Mouse (Mus musculus) cerebellum, adult 11 months (tissue): ENCODE data around the gene Ewsr1.

Experiments used
- DNase-seq: peaks from one replicate; pipeline ENCODE4 v3.0.0; 2022

Ewsr1 gene

GRCm38 (mm10) chr11:5098736-5099542 is at the start of gene Ewsr1, which contains the start of gene Rhbdd3:
Ewsr1 (minus strand) TSS chr11:5099266.
Rhbdd3 (plus strand) TSS chr11:5098926.
- peak; percentile 98 for DNase-seq

GRCm38 (mm10) chr11:5145600-5145999 is 46.5 kb upstream of the Ewsr1 start:
- DNase-seq: no peak

DNA sequence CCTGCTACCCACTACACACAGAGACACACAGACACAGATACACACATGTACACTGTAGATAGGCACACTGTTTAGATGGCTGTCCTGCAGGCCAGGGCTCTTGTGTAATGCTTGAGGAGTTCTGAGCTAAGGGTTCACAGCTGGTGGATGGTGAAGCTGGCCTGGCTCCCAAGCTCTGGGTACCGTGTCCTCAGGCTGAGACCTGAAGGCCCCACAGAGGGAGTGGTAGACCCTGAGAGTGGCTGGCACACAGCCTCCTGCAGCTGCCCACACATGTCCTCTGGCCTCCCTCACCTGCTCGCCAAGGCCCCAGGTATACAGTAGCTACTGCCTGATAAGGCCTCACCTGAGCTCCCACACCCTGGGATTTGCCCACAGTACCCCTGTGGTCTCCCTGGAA is 42.9 kb upstream of the Ewsr1 start:
- no peak for DNase-seq

DNA sequence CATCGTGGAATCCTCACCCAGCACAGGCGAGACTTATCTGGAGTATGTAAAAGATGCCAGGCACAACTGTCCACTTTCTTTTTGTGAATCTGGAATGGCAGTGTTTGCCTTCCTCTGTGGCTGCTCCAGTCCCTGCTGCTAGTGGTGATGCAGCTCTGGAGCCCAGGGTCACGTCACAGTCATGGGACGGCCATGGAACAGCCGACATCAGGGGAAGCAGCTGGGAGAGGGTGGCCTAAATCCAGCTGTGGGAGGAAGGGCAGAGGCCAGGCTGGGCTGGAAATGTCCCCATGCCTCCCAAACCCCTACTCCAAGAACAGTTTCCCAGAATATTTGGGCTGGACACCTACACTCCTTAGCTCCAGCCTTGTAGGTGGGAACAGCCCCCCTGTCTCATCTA is 42.2 kb upstream of the Ewsr1 start:
- no peak for DNase-seq

DNA sequence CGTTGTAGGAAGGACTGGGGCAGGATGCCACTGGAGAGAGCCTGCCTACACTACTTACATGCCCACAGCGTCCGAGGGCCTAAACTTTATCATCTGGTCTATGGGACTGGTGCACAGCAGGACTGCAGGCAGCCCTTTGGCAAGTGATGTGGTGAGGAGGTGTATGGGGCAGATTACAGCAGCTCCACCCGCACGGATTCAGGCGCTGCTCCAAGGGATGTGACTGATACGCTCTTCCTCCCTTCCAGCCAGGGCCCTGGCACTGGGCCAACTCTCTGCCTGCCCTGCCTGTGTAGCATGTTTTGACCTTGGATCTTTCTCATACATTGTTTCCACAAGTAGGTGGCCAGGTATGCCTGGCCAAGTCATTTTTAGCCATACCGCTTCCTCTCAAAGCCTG is 41.6 kb upstream of the Ewsr1 start:
- peak; percentile 50 for DNase-seq

DNA sequence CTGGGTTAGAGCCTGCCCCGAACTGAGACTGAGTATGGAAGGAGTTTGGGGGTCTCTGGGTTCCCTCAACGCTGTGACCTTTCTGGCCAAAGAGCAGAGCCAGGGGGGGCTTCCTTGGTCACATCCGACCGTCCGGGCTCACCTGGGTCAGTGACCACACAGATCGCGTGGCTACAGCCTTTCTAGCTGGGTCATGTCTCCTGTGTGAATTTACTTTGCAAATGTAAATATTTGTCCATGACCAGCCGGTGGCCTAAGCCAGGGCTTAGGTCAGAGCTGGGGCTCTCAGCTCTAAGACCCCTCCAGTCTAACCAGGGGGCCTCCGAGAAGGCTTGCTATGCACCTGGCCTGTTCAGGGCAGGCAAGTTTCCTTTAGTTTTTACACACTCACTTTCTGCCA is 40.3 kb upstream of the Ewsr1 start:
- no peak for DNase-seq

DNA sequence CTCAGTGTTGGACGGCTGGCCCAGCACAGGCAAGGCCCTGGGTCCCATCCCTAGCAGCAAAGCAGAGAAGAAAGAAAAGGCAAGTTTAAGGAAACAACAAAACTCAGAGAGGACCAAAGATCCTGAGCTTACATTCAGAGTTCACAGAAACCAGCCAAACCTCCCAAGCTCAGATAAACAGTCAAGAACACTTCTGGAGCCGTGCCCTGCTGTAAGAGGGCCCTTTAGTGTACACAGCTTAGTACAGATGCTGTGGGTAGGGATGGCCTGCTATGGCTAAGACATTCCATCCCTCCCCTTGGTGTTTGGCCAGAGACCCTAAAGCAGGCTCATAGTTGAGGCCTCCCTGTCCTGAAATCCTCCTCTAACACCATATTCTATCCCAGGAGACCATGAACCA is 39.6 kb upstream of the Ewsr1 start:
- DNase-seq: no peak

GRCm38 (mm10) chr11:5135914-5136313 is 36.8 kb upstream of the Ewsr1 start:
- DNase-seq: no peak

DNA sequence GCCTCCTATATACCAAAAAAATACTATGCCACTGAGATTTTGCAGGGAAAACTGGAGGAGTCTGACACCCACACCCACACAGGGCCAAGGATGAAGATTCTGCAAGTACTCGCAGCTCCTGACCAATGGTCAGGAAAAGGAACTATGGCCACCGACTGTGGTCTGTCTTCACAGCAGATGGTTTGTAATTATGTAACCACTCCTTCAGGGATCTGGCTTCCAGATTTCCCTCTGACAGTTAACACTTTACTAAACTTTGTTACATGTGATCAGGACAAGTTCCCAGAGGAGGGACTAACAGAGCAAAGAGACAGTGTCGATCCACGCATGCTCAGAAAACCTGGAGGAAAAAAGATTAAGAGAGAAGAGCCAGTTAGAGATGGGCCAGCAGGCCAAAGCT is 33.7 kb upstream of the Ewsr1 start:
- no peak for DNase-seq

GRCm38 (mm10) chr11:5130111-5130665 is 31.1 kb upstream of the Ewsr1 start:
- DNase-seq: no peak

- no peak for DNase-seq
These were observed 30.0 kb upstream of the Ewsr1 start for GRCm38 (mm10) chr11:5129035-5129480.

GRCm38 (mm10) chr11:5125713-5126112 is 26.6 kb upstream of the Ewsr1 start:
- DNase-seq: no peak

GRCm38 (mm10) chr11:5114931-5115581 is 16.0 kb upstream of the Ewsr1 start:
- DNase-seq: peak; percentile 74

DNA sequence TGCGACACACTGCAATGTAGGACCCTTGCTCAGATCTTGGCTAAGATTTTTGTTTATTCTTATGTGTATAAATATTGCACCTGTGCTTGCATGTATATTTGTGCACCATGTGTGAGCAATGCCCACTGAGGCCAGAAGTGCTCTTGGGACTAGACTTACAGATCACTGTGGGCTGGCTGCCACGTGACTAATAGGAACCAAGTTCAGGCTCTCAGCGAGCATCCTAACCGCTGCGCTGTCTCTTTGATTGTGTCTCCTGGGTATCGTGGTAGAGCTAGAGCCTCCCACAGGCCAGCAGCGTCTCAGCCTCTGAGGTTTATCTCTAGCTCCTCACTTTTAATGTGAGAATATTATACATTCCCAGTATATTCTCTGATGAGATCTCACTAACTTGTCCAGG is 14.6 kb upstream of the Ewsr1 start:
- no peak for DNase-seq

GRCm38 (mm10) chr11:5109441-5109840 is 10.4 kb upstream of the Ewsr1 start:
- no peak for DNase-seq

DNA sequence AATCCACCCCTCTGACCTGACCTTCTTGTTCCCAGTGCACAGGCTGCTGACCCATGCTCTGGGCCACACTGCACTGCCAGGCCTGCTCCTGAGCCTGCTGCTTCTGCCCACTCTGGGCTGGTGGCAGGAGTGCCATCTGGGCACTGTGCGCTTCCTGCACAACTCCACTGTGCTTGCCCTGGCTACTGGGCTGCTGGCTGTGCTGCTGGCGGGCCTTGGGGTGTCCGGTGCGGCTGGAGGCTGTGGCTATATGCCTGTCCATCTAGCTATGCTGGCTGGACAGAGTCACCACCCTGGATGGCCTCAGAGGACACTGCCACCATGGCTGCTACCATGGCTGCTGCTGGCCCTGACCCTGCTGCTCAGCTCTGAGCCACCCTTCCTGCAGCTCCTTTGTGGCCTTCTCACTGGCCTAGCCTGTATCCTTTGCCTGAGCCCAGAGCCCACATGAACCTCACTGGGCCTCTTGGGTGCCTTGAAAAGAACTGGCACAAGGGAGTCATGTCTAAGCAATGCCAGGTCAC is 5.0 kb upstream of the Ewsr1 start:
- no peak for DNase-seq

- no peak for DNase-seq
These were observed 3.3 kb upstream of the Ewsr1 start for GRCm38 (mm10) chr11:5102384-5102783.

- no peak for DNase-seq
These were observed 2.6 kb upstream of the Ewsr1 start for GRCm38 (mm10) chr11:5101641-5102040.

DNA sequence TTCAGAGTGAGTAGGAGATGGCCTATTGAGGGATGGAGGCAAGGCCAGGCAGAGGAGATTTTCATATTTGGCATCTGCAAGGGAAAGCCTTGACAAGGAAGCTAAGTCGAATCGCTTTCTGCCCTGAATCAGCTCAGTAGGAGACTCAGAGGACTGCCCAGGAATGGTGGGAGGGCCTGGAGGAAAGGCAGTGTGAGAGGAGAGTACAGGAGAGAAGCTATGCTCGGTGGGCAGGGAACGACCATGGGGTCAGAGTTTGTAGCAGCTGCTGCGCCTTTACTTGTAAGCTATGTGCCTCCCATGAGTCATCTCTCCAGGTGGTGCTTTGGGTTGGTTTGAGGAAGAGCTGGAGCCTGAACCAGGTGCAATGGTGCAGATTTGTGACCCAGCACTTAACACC is 1.7 kb upstream of the Ewsr1 start:
- no peak for DNase-seq

- no peak for DNase-seq
These were observed 1.2 kb upstream of the Ewsr1 start for GRCm38 (mm10) chr11:5100283-5100682.

DNA sequence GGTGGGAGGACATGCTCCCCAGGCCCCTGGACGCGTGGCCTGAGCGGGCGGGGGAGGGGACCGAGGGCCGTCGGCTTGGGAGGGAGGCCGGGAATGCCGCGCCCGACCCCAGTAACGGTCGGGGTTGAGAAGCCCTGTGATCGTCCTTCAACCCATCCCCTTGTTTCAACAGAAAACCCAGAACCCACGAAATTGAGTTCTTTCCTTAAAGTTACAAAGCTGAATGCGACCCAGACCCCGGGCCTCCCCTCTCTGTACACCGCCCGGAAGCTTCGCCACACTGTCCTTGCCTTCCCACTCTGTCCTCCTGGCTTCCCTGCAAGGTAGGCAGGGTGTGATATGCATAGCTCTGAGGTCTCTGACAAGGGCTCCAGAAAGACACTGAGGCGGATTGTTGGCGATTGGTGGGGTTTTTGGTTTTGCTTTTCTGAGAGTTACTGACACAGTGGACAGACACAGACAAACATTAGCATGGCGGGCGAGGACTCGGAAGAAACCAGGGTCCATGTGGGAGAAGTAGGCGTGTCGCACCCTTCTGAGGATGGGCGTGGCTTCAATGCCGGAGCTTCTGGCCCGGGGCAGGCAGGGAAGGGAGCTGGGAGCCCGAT is 614 bp upstream of the Ewsr1 start:
- DNase-seq: peak; percentile 64

DNA sequence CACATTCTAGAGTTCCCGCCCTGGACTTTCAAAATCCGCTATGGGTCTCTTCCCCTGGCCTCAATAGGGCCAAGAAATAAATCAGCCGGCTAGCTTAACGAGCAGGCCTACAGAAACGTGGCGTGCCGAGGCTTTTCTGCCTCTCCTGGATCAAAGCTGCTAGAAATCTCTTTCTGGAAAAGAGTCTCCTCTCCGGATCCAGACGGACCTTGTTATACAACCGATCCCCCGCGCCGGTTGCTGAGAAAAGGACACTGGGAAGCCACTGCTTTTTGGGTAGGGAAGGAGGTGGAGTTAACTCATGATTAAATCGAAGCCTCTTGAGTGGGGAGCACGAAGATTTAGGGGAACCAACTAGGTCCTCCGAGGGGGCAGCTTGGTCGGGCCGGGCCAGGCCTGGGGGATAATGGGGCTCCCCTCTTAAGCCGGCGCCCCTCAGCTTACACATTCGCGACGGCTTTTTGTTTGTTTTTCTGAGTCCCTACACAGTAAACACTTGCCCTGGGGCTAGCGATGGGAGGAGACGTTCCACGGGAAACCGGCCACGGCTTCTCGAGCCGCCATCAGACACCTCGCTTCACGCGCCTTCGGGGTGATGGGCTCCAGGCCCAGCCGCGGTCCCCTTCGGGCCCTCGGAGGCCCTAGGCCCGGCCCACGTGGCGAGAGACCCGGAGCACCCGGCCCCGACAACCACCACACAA is 881 bp downstream of the Ewsr1 start:
- DNase-seq: peak; percentile 40
